Mouse (Mus musculus) heart, postnatal 0 days (tissue): Measurements from ENCODE around the gene Pdyn. TPM values are rescaled to one million over a fixed set of nuclear protein-coding genes. Genes with fewer than 3 reads are reported as not detected.

Experiments used
- ATAC-seq: fragments of 200-750 bp; cut with Nextera tagmentation; 2 replicates; pipeline ENCODE4 v1.8.0; 2017; ENCODE audit warnings: low read depth, moderate number of reproducible peaks, moderate library complexity; ENCODE audit not compliant: insufficient read depth
- DNase-seq: peaks from one replicate; pipeline ENCODE4 v3.0.0-alpha.2; 2016; ENCODE audit warnings: low spot score
- H3K27ac ChIP-seq: fragments of 300-500 bp; sonication (generic); 2 replicates; pipeline ENCODE4 v1.5.1; 2014; ENCODE audit warnings: low read depth, mild to moderate bottlenecking
- H3K27me3 ChIP-seq: fragments of 300-500 bp; sonication (generic); 2 replicates; pipeline ENCODE4 v1.6.1; 2014; ENCODE audit warnings: low read length, mixed read lengths; ENCODE audit not compliant: control insufficient read depth, insufficient read depth
- H3K36me3 ChIP-seq: fragments of 300-500 bp; sonication (generic); replicated peaks from 2 replicates; pipeline ENCODE4 v1.6.1; 2014; ENCODE audit warnings: low read length, mixed read lengths; ENCODE audit not compliant: control insufficient read depth, insufficient read depth
- H3K4me1 ChIP-seq: fragments of 300-500 bp; sonication (generic); 2 replicates; pipeline ENCODE4 v1.6.1; 2014; ENCODE audit warnings: antibody characterized with exemption; ENCODE audit not compliant: control insufficient read depth, insufficient read depth
- H3K4me2 ChIP-seq: fragments of 300-500 bp; sonication (generic); 2 replicates; pipeline ENCODE4 v1.6.1; 2014; ENCODE audit warnings: low read depth, mild to moderate bottlenecking, low read length, moderate library complexity
- H3K4me3 ChIP-seq: fragments of 300-500 bp; sonication (generic); 2 replicates; pipeline ENCODE4 v1.5.1; 2014; ENCODE audit warnings: low read depth, low read length
- H3K9ac ChIP-seq: fragments of 300-500 bp; sonication (generic); replicated peaks from 2 replicates; pipeline ENCODE4 v1.6.1; 2014; ENCODE audit warnings: low read depth, low read length, mixed read lengths
- H3K9me3 ChIP-seq: fragments of 300-500 bp; sonication (generic); replicated peaks from 2 replicates; pipeline ENCODE4 v1.6.1; 2016; ENCODE audit warnings: low read length; ENCODE audit not compliant: control insufficient read depth
- CTCF ChIP-seq: IDR thresholded peaks from 2 replicates; pipeline ENCODE4 v1.5.1; 2016; ENCODE audit warnings: antibody characterized with exemption, control low read depth, low read depth
- EP300 ChIP-seq: IDR thresholded peaks from 2 replicates; pipeline ENCODE4 v1.6.1; 2016; ENCODE audit warnings: antibody characterized with exemption, low read depth
- WGBS: fragments of 180-500 bp; shearing (Covaris S2); extraction: QIAGEN DNeasy Blood & Tissue Kit; methylation state at CpG from one replicate; pipeline ENCODE4 v1.1.7; 2014; 5-methylcytosine and 5-hydroxymethylcytosine counted together
- polyA plus RNA-seq: library from polyadenylated mRNA; unstranded; fragments of >200 nt; fragmentation: Nextera tagmentation; extraction: Ambion mirVana; gene quantifications from 2 replicates; pipeline ENCODE4 v1.2.1, GENCODE M21; 2015
- total RNA-seq: library from RNA; depleted of rRNA; stranded (reverse); fragments of >200 nt; gene quantifications from 2 replicates; pipeline ENCODE4 v1.2.3, GENCODE M21; 2014; ENCODE audit warnings: low replicate concordance

Gene Pdyn
- total and polyA plus RNA-seq, 2 experiments from 2014 or later: 0.04 TPM; not detected in 1

- DNase-seq (no peak), ATAC-seq (no peak)
- H3K27me3 ChIP-seq: no peaks in the 10 kb centered on the region
- H3K4me1 ChIP-seq: 0 out of 2 replicates have a peak, but pooled peaks cover 4% of the 10 kb centered on the region
- no peak overlapping the region for H3K9ac ChIP-seq
- TF ChIP-seq CTCF: no peak
- H3K27ac ChIP-seq: no peak overlapping the region
- no peaks in the 10 kb centered on the region for H3K36me3 ChIP-seq
- no peak overlapping the region for H3K4me3 ChIP-seq
- H3K9me3 ChIP-seq: no peaks in the 10 kb centered on the region
- no peak overlapping the region for H3K4me2 ChIP-seq
- 57% methylated on average over 10 of the region's 10 CpGs for WGBS
Observed at GRCm38 (mm10) chr2:129686908-129687307, 12.7 kb downstream of the Pdyn start.

- no peak for DNase-seq
- no peak for ATAC-seq
- WGBS: 41% methylated on average over 4 of the region's 4 CpGs
Observed at GRCm38 (mm10) chr2:129684014-129684413, 15.6 kb downstream of the Pdyn start.

GRCm38 (mm10) chr2:129680236-129680635, 19.4 kb downstream of the Pdyn start:
- WGBS: 82% methylated on average over 3 of the region's 3 CpGs

More at GRCm38 (mm10) chr2:129684014-129684413, 15.6 kb downstream of the Pdyn start:
- Histone ChIP-seq H3K9me3 (no peaks in the 10 kb centered on the region), H3K27me3 (no peaks in the 10 kb centered on the region), H3K9ac (no peak overlapping the region), H3K4me2 (no peak overlapping the region), H3K4me1 (no peaks in the 10 kb centered on the region), H3K4me3 (no peak overlapping the region), H3K36me3 (no peaks in the 10 kb centered on the region), H3K27ac (no peak overlapping the region)
- TF ChIP-seq EP300: no peak

GRCm38 (mm10) chr2:129679066-129679465, 20.6 kb downstream of the Pdyn start:
- Histone ChIP-seq H3K36me3 (no peaks in the 10 kb centered on the region), H3K9me3 (no peaks in the 10 kb centered on the region), H3K27me3 (no peaks in the 10 kb centered on the region), H3K4me1 (no peaks in the 10 kb centered on the region), H3K4me2 (no peak overlapping the region), H3K9ac (no peak overlapping the region), H3K27ac (no peak overlapping the region), H3K4me3 (no peak overlapping the region)
- WGBS: 68% methylated on average over 5 of the region's 5 CpGs
- ATAC-seq: no peak
- DNase-seq: no peak
- TF ChIP-seq EP300 (no peak), CTCF (no peak)

More at GRCm38 (mm10) chr2:129680236-129680635, 19.4 kb downstream of the Pdyn start:
- DNase-seq (no peak), ATAC-seq (no peak)
- Histone ChIP-seq H3K27me3 (no peaks in the 10 kb centered on the region), H3K9ac (no peak overlapping the region), H3K36me3 (no peaks in the 10 kb centered on the region), H3K4me1 (no peaks in the 10 kb centered on the region), H3K4me2 (no peak overlapping the region), H3K9me3 (no peaks in the 10 kb centered on the region), H3K27ac (no peak overlapping the region), H3K4me3 (no peak overlapping the region)
- TF ChIP-seq CTCF (no peak), EP300 (no peak)

GRCm38 (mm10) chr2:129677664-129678063, 22.0 kb downstream of the Pdyn start:
- Histone ChIP-seq H3K36me3 (no peaks in the 10 kb centered on the region), H3K4me2 (no peak overlapping the region), H3K27me3 (no peaks in the 10 kb centered on the region), H3K9ac (no peak overlapping the region), H3K4me3 (no peak overlapping the region), H3K27ac (no peak overlapping the region), H3K9me3 (no peaks in the 10 kb centered on the region), H3K4me1 (no peaks in the 10 kb centered on the region)
- ATAC-seq: no peak
- DNase-seq: no peak
- no peak for TF ChIP-seq EP300
- TF ChIP-seq CTCF: no peak
- WGBS: 72% methylated on average over 2 of the region's 2 CpGs

- H3K4me1 ChIP-seq: no peaks in the 10 kb centered on the region
- H3K27me3 ChIP-seq: no peaks in the 10 kb centered on the region
- peak; percentile 60; the same call in 1 of the 2 replicates for ATAC-seq
- TF ChIP-seq CTCF (peak; percentile 96), EP300 (no peak)
- H3K9me3 ChIP-seq: no peaks in the 10 kb centered on the region
- peak; percentile 74 for DNase-seq
- H3K4me2 ChIP-seq: no peak overlapping the region
- no peak overlapping the region for H3K27ac ChIP-seq
- no peak overlapping the region for H3K4me3 ChIP-seq
- WGBS: 27% methylated on average over 13 of the region's 13 CpGs
- H3K36me3 ChIP-seq: no peaks in the 10 kb centered on the region
- H3K9ac ChIP-seq: no peak overlapping the region
Observed at GRCm38 (mm10) chr2:129674935-129675634, 24.6 kb downstream of the Pdyn start.
